Mouse (Mus musculus) embryonic facial prominence, embryonic 14.5 days (tissue): ENCODE results near the gene Smarcd2. TPM values are rescaled to one million over a fixed set of nuclear protein-coding genes. Genes with fewer than 3 reads are reported as not detected.

ENCODE experiments used
- ATAC-seq: fragments of 200-750 bp; cut with Nextera tagmentation; 2 replicates; pipeline ENCODE4 v1.8.0; 2017; ENCODE audit warnings: low read depth, moderate number of reproducible peaks, moderate TSS enrichment
- DNase-seq: peaks from one replicate; pipeline ENCODE4 v3.0.0-alpha.2; 2015; ENCODE audit warnings: low spot score
- H3K27ac ChIP-seq: fragments of 300-500 bp; sonication (generic); replicated peaks from 2 replicates; pipeline ENCODE4 v1.5.1; 2014; ENCODE audit warnings: low read depth, mild to moderate bottlenecking, low read length, moderate library complexity
- H3K27me3 ChIP-seq: fragments of 300-500 bp; sonication (generic); replicated peaks from 2 replicates; pipeline ENCODE4 v1.6.1; 2014; ENCODE audit warnings: low read length; ENCODE audit not compliant: control insufficient read depth, insufficient read depth
- H3K36me3 ChIP-seq: fragments of 300-500 bp; sonication (generic); 2 replicates; pipeline ENCODE4 v1.6.1; 2014; ENCODE audit warnings: low read length, mixed read lengths; ENCODE audit not compliant: control insufficient read depth, insufficient read depth
- H3K4me1 ChIP-seq: fragments of 300-500 bp; sonication (generic); 2 replicates; pipeline ENCODE4 v1.6.1; 2014; ENCODE audit warnings: antibody characterized with exemption, low read length; ENCODE audit not compliant: control insufficient read depth, insufficient read depth
- H3K4me2 ChIP-seq: fragments of 300-500 bp; sonication (generic); 2 replicates; pipeline ENCODE4 v1.6.1; 2014; ENCODE audit warnings: low read depth, mild to moderate bottlenecking, low read length, moderate library complexity, mixed read lengths
- H3K4me3 ChIP-seq: fragments of 300-500 bp; sonication (generic); 2 replicates; pipeline ENCODE4 v1.5.1; 2014; ENCODE audit warnings: low read depth, mild to moderate bottlenecking, low read length
- H3K9ac ChIP-seq: fragments of 300-500 bp; sonication (generic); 2 replicates; pipeline ENCODE4 v1.6.1; 2014; ENCODE audit warnings: low read depth, mild to moderate bottlenecking, low read length, moderate library complexity, mixed read lengths
- H3K9me3 ChIP-seq: fragments of 300-500 bp; sonication (generic); 2 replicates; pipeline ENCODE4 v1.6.1; 2016; ENCODE audit warnings: low read length; ENCODE audit not compliant: control insufficient read depth
- WGBS: fragments of 180-500 bp; shearing (Covaris S2); extraction: QIAGEN DNeasy Blood & Tissue Kit; methylation state at CpG from one replicate; pipeline ENCODE4 v1.1.7; 2014; 5-methylcytosine and 5-hydroxymethylcytosine counted together
- polyA plus RNA-seq: library from polyadenylated mRNA; unstranded; fragments of >200 nt; fragmentation: Nextera tagmentation; extraction: Ambion mirVana; gene quantifications from 2 replicates; pipeline ENCODE4 v1.2.1, GENCODE M21; 2014

Smarcd2 gene
- polyA plus RNA-seq, 1 experiment from 2014 or later = 87.6 TPM

- H3K9ac ChIP-seq = no peak overlapping the region
- no peak overlapping the region for H3K4me2 ChIP-seq
- peaks cover 26% of the 10 kb centered on the region for H3K4me1 ChIP-seq
- H3K4me3 ChIP-seq = no peak overlapping the region
- 89% methylated on average over 4 of the region's 4 CpGs for WGBS
- no peaks in the 10 kb centered on the region for H3K9me3 ChIP-seq
- no peak overlapping the region for H3K27ac ChIP-seq
- DNase-seq (no peak), ATAC-seq (no peak)
- no peaks in the 10 kb centered on the region for H3K27me3 ChIP-seq
- H3K36me3 ChIP-seq = peaks cover 76% of the 10 kb centered on the region
Observed at GRCm38 (mm10) chr11:106265570-106265969, 7.2 kb downstream of the Smarcd2 start.

GRCm38 (mm10) chr11:106264988-106265387, 7.8 kb downstream of the Smarcd2 start:
- H3K27ac ChIP-seq = no peak overlapping the region

GRCm38 (mm10) chr11:106263963-106264362, 8.8 kb downstream of the Smarcd2 start:
- H3K9me3 ChIP-seq = no peaks in the 10 kb centered on the region
- H3K36me3 ChIP-seq = peaks cover 81% of the 10 kb centered on the region
- no peaks in the 10 kb centered on the region for H3K27me3 ChIP-seq
- no peak for DNase-seq
- no peak overlapping the region for H3K4me3 ChIP-seq
- no peak for ATAC-seq
- WGBS = 90% methylated on average over 9 of the region's 9 CpGs
- no peak overlapping the region for H3K4me2 ChIP-seq
- H3K27ac ChIP-seq = no peak overlapping the region
- no peak overlapping the region for H3K9ac ChIP-seq
- peaks cover 17% of the 10 kb centered on the region for H3K4me1 ChIP-seq

More at GRCm38 (mm10) chr11:106264988-106265387, 7.8 kb downstream of the Smarcd2 start:
- DNase-seq (no peak), ATAC-seq (no peak)
- no peaks in the 10 kb centered on the region for H3K27me3 ChIP-seq
- H3K9ac ChIP-seq = no peak overlapping the region
- peaks cover 22% of the 10 kb centered on the region for H3K4me1 ChIP-seq
- H3K36me3 ChIP-seq = peaks cover 76% of the 10 kb centered on the region
- no peak overlapping the region for H3K4me2 ChIP-seq
- H3K4me3 ChIP-seq = no peak overlapping the region
- no peaks in the 10 kb centered on the region for H3K9me3 ChIP-seq
- WGBS = 92% methylated on average over 15 of the region's 15 CpGs

GRCm38 (mm10) chr11:106260826-106261450, 11.8 kb downstream of the Smarcd2 start:
- 84% methylated on average over 14 of the region's 14 CpGs for WGBS
- H3K36me3 ChIP-seq = peaks cover 79% of the 10 kb centered on the region
- H3K4me2 ChIP-seq = no peak overlapping the region

GRCm38 (mm10) chr11:106256775-106257174, 16.0 kb downstream of the Smarcd2 start:
- H3K9me3 ChIP-seq = no peaks in the 10 kb centered on the region
- H3K4me2 ChIP-seq = peak overlapping the region; percentile 77
- H3K4me1 ChIP-seq = peaks cover 11% of the 10 kb centered on the region
- peak overlapping the region; percentile 81 for H3K9ac ChIP-seq
- 67% methylated on average over 5 of the region's 5 CpGs for WGBS
- no peak for ATAC-seq
- peaks cover 65% of the 10 kb centered on the region for H3K36me3 ChIP-seq
- H3K27ac ChIP-seq = peak overlapping the region; percentile 58; the same call in 1 of the 2 replicates
- DNase-seq = no peak
- H3K27me3 ChIP-seq = no peaks in the 10 kb centered on the region
- peak overlapping the region; percentile 80 for H3K4me3 ChIP-seq

More at GRCm38 (mm10) chr11:106260826-106261450, 11.8 kb downstream of the Smarcd2 start:
- H3K27ac ChIP-seq = no peak overlapping the region
- ATAC-seq (no peak), DNase-seq (no peak)
- no peaks in the 10 kb centered on the region for H3K9me3 ChIP-seq
- no peak overlapping the region for H3K9ac ChIP-seq
- H3K4me1 ChIP-seq = peaks cover 5% of the 10 kb centered on the region; the same call in 1 of the 2 replicates
- no peaks in the 10 kb centered on the region for H3K27me3 ChIP-seq
- no peak overlapping the region for H3K4me3 ChIP-seq

GRCm38 (mm10) chr11:106255685-106256451, 16.9 kb downstream of the Smarcd2 start, which contains the start of the genes Ftsj3 and Psmc5:
TSS of gene Ftsj3 (minus strand) at chr11:106256079.
TSS of gene Psmc5 (plus strand) at chr11:106256154.
- Histone ChIP-seq H3K4me3 (peak within 1 kb of the TSS; percentile 80), H3K27ac (peak within 1 kb of the TSS; percentile 58), H3K9ac (peak within 1 kb of the TSS; percentile 81), H3K9me3 (no peaks in the 10 kb centered on the region), H3K4me2 (peak within 1 kb of the TSS; percentile 77), H3K36me3 (peaks cover 65% of the 10 kb centered on the region), H3K4me1 (peaks cover 11% of the 10 kb centered on the region), H3K27me3 (no peaks in the 10 kb centered on the region)
- ATAC-seq (peak; percentile 95), DNase-seq (peak; percentile 97)
- under 1% methylated on average over 40 of the region's 42 CpGs for WGBS

- ATAC-seq (no peak), DNase-seq (no peak)
- H3K27ac ChIP-seq = peak overlapping the region; percentile 58
Observed at GRCm38 (mm10) chr11:106255174-106255573, 17.6 kb downstream of the Smarcd2 start.

GRCm38 (mm10) chr11:106254767-106255166, 18.0 kb downstream of the Smarcd2 start:
- Histone ChIP-seq H3K9ac (peak overlapping the region; percentile 81), H3K36me3 (peaks cover 70% of the 10 kb centered on the region), H3K4me1 (peaks cover 11% of the 10 kb centered on the region), H3K4me3 (peak overlapping the region; percentile 80), H3K4me2 (peak overlapping the region; percentile 77), H3K27me3 (no peaks in the 10 kb centered on the region), H3K27ac (no peak overlapping the region), H3K9me3 (no peaks in the 10 kb centered on the region)
- DNase-seq (no peak), ATAC-seq (no peak)
- 14% methylated on average over 2 of the region's 2 CpGs for WGBS

More at GRCm38 (mm10) chr11:106255174-106255573, 17.6 kb downstream of the Smarcd2 start:
- no peaks in the 10 kb centered on the region for H3K9me3 ChIP-seq
- peak overlapping the region; percentile 81 for H3K9ac ChIP-seq
- H3K4me2 ChIP-seq = peak overlapping the region; percentile 77
- 2% methylated on average over 21 of the region's 22 CpGs for WGBS
- H3K4me3 ChIP-seq = peak overlapping the region; percentile 80
- peaks cover 11% of the 10 kb centered on the region for H3K4me1 ChIP-seq
- peaks cover 65% of the 10 kb centered on the region for H3K36me3 ChIP-seq
- no peaks in the 10 kb centered on the region for H3K27me3 ChIP-seq
